Mouse (Mus musculus) adrenal gland, postnatal 25 days (tissue): ENCODE measurements at regions not wholly inside any gene's neighbourhood (a gene's known extent, or its start where the extent isn't known, plus 50 kb on each side); places are given as distances from the start of the nearest gene placed in this dataset.
A peak's percentile ranks its signal among the peaks of the same experiment; 100 is the strongest.

Experiments
- DNase-seq: peaks from one replicate; pipeline ENCODE4 v3.0.0; 2021; ENCODE audit warnings: mixed read lengths

GRCm38 (mm10) chr1:121176541-121176940, 155.8 kb downstream of the Insig2 start:
- DNase-seq: no peak

GRCm38 (mm10) chr1:121177136-121177907, 155.1 kb downstream of the Insig2 start:
- DNase-seq: no peak

GRCm38 (mm10) chr1:121177908-121178311, 154.5 kb downstream of the Insig2 start:
- DNase-seq: peak; percentile 3

- no peak for DNase-seq
Observed at GRCm38 (mm10) chr1:121178611-121179245, 153.7 kb downstream of the Insig2 start.

- DNase-seq: peak; percentile 77
Observed at GRCm38 (mm10) chr1:121180273-121181030, 151.9 kb downstream of the Insig2 start.

- DNase-seq: no peak
Observed at GRCm38 (mm10) chr1:121188895-121189294, 143.5 kb downstream of the Insig2 start.

GRCm38 (mm10) chr1:121194800-121195199, 137.6 kb downstream of the Insig2 start:
- no peak for DNase-seq

GRCm38 (mm10) chr1:121215843-121216242, 116.5 kb downstream of the Insig2 start:
- peak; percentile 5 for DNase-seq

GRCm38 (mm10) chr1:121224250-121224649, 108.1 kb downstream of the Insig2 start:
- DNase-seq: no peak

- no peak for DNase-seq
Observed at GRCm38 (mm10) chr1:121226466-121227232, 105.7 kb downstream of the Insig2 start.

GRCm38 (mm10) chr1:121227233-121227594, 105.2 kb downstream of the Insig2 start:
- no peak for DNase-seq

- DNase-seq: no peak
Observed at GRCm38 (mm10) chr1:121243576-121243975, 88.8 kb downstream of the Insig2 start.

GRCm38 (mm10) chr1:121247556-121247955, 84.8 kb downstream of the Insig2 start:
- no peak for DNase-seq

- no peak for DNase-seq
Observed at GRCm38 (mm10) chr1:121249081-121249480, 83.3 kb downstream of the Insig2 start.

- DNase-seq: no peak
Observed at GRCm38 (mm10) chr1:121250686-121251085, 81.7 kb downstream of the Insig2 start.

- no peak for DNase-seq
Observed at GRCm38 (mm10) chr1:121252056-121252455, 80.3 kb downstream of the Insig2 start.

GRCm38 (mm10) chr1:121254196-121254595, 78.2 kb downstream of the Insig2 start:
- DNase-seq: no peak
